Mouse (Mus musculus) telencephalon, adult 2 months (tissue): ENCODE results near the gene Fam19a2.

Source experiments
- DNase-seq: peaks from one replicate; pipeline ENCODE4 v3.0.0-alpha.2; 2011; ENCODE audit warnings: low read depth, low spot score

Fam19a2 gene

GRCm38 (mm10) chr10:123385641-123386040, 121.8 kb downstream of the Fam19a2 start:
- no peak for DNase-seq

DNA sequence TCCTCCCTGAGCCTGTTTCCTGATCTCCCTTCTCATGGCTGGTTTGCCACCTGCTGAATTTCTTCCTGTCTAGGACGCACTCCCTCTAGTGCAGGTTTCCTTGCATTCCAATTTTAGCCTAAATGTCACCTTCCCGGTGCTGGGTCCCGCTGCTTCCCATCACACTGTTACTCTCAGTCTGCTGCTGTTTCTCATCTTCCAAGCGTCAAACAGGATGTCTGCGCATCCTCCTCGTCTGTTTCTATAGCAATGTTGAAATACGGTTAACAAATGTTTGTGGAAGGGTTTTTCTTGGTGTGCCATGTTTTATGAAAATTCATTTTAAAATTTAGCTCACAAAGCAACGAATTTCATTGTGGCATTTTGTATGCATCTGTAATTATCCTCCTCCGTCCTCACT, 131.6 kb downstream of the Fam19a2 start:
- peak; percentile 31 for DNase-seq

- DNase-seq = no peak
Measured at GRCm38 (mm10) chr10:123398136-123398535, 134.3 kb downstream of the Fam19a2 start.

DNA sequence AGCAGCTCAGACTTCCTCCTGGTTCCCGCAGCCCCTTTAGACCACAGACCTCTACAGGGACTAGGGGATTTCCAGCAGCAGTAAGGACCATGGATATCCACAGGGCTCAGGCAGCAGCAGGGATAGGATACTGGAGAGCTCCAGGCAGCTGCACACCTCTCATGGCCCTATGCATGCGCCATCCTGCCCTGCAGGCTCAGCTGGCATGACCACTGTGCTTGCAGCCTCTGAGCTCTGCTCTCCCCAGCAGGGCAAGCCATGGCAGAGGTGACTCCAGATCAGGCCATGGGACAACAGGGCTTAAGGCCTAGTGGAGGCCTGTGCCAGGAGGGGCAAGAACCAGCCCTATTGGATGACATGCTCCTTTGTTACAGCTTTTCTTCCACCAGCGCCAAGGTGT, 137.4 kb downstream of the Fam19a2 start:
- no peak for DNase-seq

- no peak for DNase-seq
Measured at GRCm38 (mm10) chr10:123402460-123402859, 138.7 kb downstream of the Fam19a2 start.

GRCm38 (mm10) chr10:123414953-123415352, 151.2 kb downstream of the Fam19a2 start:
- no peak for DNase-seq

- DNase-seq = no peak
Measured at GRCm38 (mm10) chr10:123416024-123416423, 152.2 kb downstream of the Fam19a2 start.

- no peak for DNase-seq
Measured at GRCm38 (mm10) chr10:123418616-123419173, 154.9 kb downstream of the Fam19a2 start.

GRCm38 (mm10) chr10:123420249-123420648, 156.5 kb downstream of the Fam19a2 start:
- no peak for DNase-seq

DNA sequence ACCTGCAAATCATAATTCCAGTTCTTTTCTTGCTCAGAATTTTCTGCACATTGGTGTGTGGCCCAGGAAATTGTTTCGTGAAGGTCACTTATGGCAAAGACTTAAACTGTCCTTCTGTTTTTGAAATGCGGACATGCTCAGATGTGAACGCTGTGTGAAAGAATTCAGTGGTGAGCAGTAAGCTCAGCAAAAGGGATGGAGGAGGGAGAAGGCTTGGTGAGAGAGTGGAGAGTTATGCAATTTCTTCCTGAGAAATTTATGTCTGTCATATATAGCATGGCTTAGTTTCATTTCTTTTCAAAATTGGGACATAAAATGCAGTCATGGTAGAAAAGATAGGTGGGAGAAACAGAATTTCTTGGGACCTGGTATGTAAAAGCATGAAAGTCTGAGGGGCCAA, 160.7 kb downstream of the Fam19a2 start:
- peak; percentile 36 for DNase-seq

DNA sequence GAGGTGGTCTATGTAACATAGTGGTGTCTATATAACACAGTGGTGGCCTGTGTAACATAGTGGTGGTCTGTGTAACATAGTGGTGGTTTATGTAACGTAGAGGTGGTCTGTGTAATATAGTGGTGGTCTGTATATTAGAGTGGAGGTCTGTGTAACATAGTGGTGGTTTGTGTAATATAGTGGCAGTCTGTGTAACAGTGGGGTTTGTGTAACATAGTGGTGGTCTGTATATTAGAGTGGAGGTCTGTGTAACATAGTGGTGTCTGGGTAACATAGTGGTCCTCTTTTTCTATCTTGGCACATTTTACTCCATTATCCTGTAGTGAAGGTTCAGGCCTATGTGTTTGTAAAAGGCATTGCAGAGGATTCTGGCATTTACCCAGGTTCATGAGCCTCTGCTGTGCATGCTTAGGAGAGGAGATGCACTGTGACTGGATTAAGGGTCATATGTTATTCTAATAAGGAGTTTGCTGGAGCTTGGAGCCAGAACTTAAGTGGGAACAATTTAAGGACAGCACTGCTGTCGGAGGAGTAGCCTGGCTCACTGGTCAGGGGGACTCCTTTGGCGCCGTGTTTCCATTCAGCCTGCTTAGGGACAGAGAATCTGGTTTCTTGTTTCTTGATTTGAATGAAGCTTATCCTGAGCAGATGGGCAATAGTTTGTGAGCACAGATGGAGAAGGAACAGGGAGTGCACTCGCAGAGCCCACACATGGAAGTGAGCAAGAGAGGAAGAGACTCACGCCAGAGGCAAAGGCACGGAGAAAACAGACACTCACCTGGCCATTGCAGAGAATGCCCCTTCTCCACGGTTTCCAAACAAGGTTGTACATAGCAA, 162.9 kb downstream of the Fam19a2 start:
- peak; percentile 79 for DNase-seq

DNA sequence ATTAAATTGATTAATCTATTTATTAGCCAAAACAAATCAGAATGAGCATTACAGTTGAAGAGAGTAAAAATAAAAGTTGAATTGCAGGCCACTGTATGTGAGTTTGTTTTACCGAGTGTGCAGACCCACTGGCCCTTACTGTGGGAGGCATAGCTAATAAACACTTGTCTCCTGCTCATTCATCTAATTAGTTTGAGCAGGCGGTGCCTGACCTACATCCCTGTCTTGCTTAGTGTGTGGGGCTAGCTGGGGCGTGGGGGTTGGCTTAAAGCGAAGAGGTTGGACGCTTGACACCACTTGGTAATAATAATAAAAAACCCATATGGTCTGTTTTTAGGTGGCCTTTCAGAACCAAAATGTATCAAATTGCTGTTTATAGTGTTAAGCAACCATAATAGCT, 167.8 kb downstream of the Fam19a2 start:
- no peak for DNase-seq

DNA sequence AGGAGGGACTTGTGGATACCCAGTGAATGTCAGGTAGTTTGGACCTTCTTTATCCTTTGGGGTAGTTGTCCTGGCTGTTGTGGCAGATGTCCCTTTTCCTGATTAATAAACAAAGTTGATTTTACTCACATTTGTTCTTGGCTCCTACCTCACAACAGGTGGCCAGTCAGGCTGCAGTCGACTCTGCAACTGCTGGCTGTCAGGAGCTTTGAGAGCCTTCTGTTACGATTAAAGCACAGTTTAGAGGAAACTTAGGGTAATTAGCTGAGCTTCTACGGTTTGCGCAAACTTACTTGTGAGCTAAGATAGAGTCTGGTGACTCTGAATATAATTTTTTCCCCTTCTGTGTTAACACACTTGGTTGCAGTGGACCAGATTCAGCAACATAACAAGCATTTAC, 173.8 kb downstream of the Fam19a2 start:
- no peak for DNase-seq

DNA sequence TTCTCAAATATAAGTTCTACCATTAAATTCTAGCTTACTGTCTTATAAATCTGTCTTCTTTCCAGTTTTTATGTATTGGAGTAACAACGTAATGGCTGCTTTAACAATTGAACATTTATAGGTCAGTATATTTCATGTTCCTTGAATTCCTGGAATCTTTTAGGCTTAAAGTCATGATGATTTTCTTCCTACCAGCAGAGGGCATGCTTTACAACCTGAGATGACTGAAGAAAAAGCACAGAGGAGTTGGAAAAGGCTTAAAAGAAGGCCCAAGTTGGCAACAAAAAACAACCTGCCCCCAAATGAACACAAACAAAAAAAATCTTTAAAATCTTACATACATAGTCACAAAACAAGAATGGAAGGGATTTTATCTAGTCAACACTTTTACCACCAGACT, 193.0 kb downstream of the Fam19a2 start:
- peak; percentile 12 for DNase-seq

DNA sequence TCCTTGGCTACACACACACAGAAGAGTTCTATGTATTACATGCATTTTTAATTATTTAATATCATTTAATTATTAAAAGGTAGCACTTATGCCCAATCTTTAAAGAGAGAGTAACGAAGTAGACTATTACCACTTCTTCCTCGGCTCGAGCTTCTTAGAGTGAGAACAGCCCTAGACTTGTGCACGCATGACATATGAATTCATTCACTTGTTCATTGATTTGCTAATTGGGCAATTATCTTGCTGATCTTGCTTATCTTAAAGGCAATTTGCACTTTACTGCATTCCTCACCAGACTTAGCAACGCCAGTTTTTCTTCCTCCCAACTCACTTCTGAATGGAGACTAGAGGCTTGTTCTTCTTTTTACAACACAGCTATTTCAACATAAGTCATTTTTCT, 196.7 kb downstream of the Fam19a2 start:
- DNase-seq = no peak

DNA sequence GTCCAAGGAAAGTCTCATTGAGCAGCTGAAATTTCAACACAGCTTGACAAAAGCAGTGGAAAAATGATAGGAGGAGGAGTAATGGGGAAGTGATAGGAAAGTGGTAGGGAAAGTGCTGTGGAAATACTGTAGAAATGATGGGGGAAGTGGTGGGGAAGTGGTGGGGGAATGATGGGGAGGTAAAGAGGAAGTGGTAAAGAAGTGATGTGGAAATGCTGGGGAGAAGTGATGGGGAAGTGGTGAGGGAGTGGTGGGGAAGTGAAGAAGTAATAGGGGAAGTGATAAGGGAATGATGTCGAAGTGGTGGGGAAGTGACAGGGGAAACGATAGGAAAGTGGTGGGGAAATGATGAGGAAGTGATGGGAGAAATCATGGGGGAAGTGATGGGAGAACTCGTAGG, 198.5 kb downstream of the Fam19a2 start:
- DNase-seq = no peak

DNA sequence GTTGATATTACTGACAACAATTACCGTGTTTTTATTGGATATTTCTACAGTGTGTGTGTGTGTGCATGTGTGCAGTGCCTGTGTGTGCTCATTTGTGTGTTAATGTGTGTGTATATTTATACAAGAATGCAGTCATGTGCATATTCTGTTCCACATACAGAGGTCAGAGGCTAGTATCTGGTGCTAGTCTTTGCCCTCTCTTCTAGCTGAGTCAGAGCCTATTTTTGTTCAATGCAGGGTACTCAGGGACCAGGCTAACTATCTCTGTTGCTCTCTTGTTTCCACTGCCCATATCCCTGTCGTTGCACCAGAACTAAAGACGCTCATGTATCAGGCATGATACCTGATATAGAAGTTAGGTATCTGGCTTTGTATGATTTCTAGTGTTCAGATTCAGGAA, 251.0 kb downstream of the Fam19a2 start:
- no peak for DNase-seq

GRCm38 (mm10) chr10:123520613-123521012, 256.8 kb downstream of the Fam19a2 start:
- peak; percentile 33 for DNase-seq

DNA sequence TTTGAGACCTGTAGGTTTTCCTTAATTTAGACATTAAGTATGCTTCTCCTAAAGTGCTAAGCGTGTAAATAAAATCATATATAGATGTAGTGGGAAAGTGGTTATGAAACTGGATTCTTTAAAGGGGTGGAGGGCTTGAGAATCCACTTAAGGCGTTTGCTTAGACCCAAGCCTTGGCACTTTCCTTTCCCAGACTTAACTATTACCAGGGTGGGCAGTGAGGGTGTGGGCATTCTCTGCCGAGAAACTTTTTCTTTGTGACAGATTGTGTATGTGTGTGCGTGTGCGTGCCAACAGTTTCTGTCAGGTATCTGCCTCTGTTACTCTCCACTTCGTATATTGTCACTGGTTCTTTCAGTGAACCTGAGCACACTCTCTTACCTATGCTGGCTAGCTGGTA, 257.4 kb downstream of the Fam19a2 start:
- no peak for DNase-seq

GRCm38 (mm10) chr10:123525424-123525823, 261.6 kb downstream of the Fam19a2 start:
- DNase-seq = no peak

- DNase-seq = no peak
Measured at GRCm38 (mm10) chr10:123526059-123526458, 262.3 kb downstream of the Fam19a2 start.

- no peak for DNase-seq
Measured at GRCm38 (mm10) chr10:123536143-123536542, 272.3 kb downstream of the Fam19a2 start.

DNA sequence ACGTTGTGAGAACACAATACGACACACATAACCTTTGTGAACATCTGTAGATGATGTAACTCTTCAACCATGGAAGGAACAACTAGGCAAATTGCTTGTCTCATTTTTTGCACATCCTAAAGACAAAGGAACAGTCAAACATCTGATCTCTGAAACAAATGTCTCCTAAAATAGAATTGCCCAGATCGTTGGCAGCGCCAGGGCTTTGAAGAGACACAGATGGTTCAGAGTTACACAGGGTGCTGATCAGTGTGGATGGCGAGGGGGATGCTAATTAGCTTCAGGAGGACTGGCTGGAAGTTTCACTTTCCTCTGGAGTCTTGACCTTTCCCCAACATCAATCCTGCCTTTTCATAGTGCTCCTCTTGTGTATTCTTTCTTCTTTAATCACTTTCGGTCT, 284.6 kb downstream of the Fam19a2 start:
- DNase-seq = peak; percentile 48
